Mouse (Mus musculus): ENCODE measurements around the gene Itih4. TPM values are rescaled to one million over a fixed set of nuclear protein-coding genes. Genes with fewer than 3 reads are reported as not detected.
A peak's percentile ranks its signal among the peaks of the same experiment; 100 is the strongest.

The Itih4 gene
- total RNA-seq, 2 experiments from 2014 or later, result 0.86 to 4.6 TPM

- DNase-seq (ENCODE audit: low spot score in 2 of 2), result no peak
Observed at GRCm38 (mm10) chr14:30933351-30933750, 47.1 kb downstream of the Itih4 start.

DNA sequence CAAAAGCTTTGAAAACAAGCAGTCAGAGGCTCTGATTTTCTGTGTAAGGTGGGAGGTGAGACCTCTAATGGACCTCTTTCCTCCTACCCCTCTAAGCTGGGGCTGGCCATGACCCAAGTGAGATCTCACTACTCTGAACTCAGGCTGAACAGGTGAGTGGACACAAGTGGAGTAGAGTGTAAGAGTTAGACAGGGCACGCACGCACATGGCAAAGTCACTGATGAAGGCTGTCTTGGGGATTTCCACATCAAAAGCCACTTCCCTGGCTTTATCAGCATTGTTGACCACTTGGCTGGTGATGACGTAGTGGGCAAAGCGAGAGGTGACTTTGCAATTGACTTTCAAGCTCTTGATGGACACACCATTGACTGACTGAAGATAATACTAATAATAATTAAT lies 56.0 kb downstream of the Itih4 start:
- DNase-seq (ENCODE audit: low spot score in 2 of 2), result no peak

DNA sequence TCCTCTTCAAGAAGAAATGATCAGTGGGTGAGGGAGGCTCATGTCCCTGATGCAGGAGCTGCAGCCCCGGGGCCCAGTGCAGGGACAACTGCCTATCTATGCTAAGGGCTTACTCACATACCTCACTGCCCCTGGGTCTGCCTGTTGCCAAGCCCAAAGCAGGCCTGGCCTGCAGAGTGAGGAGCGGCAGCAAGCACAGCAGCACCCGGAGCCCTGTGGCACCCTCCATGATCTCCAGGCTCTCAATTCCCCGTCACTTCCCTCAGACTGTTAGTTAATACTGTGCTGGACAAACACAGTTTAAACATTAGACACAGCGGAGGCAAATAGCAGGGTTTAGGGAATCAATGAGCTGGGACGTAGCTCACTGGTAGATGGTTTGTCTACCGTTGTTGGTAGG lies 56.8 kb downstream of the Itih4 start, which contains the start of gene Itih1:
Gene Itih1 (minus strand): TSS at position 252 of the 400 bp plus-strand sequence.
- no peak for DNase-seq (ENCODE audit: low spot score in 2 of 2)

GRCm38 (mm10) chr14:30943860-30944674 lies 57.8 kb downstream of the Itih4 start:
- DNase-seq (ENCODE audit: low spot score in 2 of 2), result peak; percentile 54 to 61

- DNase-seq (ENCODE audit: low spot score in 2 of 2), result no peak
Observed at GRCm38 (mm10) chr14:30944745-30945144, 58.5 kb downstream of the Itih4 start.

GRCm38 (mm10) chr14:30949986-30950385 lies 63.7 kb downstream of the Itih4 start:
- DNase-seq (ENCODE audit: low spot score in 2 of 2), result no peak

DNA sequence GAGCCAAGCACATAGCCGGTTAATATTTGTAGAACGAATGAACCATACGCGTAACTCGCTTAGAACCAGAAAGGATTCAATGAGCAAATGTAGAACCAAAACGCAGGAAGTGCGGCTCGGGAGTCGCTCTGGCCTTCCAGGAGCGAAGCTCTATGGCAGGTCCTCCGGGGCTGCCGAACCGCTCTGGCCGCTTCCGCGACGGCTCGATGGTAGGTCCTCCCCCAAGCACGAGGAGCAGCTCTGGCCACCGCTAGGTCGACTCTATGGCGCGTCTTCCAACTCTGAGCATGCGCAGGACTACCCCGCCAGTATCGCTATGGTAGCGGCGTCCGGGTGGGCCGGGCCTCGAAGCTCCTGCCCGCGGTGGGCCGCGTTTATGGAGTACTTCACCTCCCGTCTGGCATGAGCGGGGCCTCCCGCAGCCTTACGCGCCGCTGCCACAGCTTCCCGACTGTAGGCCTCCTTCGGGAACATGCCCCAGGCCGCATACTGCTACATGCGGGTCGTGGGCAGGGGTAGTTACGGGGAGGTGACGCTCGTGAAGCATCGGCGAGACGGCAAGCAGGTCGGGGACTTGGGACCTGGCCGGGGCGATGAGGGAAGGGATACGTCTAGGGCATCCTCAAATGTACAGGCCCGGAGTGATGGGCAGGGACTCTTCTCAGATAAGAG lies 65.0 kb downstream of the Itih4 start, which contains the start of gene Nek4:
Gene Nek4 (plus strand): TSS at position 224 of the 672 bp plus-strand sequence.
- peak; percentile 93 to 95 for DNase-seq (ENCODE audit: low spot score in 2 of 2)

Other genes starting within 250 kb of the Itih4 start
- 10 to 100 TPM; 10.6 to 11.0 TPM for gene Rft1, start 232.1 kb upstream of the Itih4 start, total RNA-seq (2021)
- gene Sfmbt1, start 171.6 kb upstream of the Itih4 start, total RNA-seq (2021), result 10 to 100 TPM; 15.1 to 16.8 TPM
- gene Tmem110, start 60.9 kb upstream of the Itih4 start, total RNA-seq (2021), result 10 to 100 TPM; 13.0 to 15.7 TPM
- 100 to 1,000 TPM; 154 to 180 TPM for gene Mustn1, start 7.3 kb upstream of the Itih4 start, total RNA-seq (2021)
- gene Itih3, start 37.3 kb downstream of the Itih4 start, total RNA-seq (2021), result 1 to 10 TPM; 1.3 to 4.9 TPM
- gene Itih1, start 56.8 kb downstream of the Itih4 start, total RNA-seq (2021), result 1 to 10 TPM in 1 of 2 experiments, under 1 TPM in 1; 0.22 to 1.1 TPM
- 1 to 10 TPM; 5.6 to 6.4 TPM for gene Nek4, start 64.9 kb downstream of the Itih4 start, total RNA-seq (2021)
- 10 to 100 TPM; 34.1 to 38.6 TPM for gene Glt8d1, start 114.9 kb downstream of the Itih4 start, total RNA-seq (2021)
- 100 to 1,000 TPM; 167 to 184 TPM for gene Spcs1, start 115.2 kb downstream of the Itih4 start, total RNA-seq (2021)
- 10 to 100 TPM; 94.3 to 94.4 TPM for gene Pbrm1, start 132.7 kb downstream of the Itih4 start, total RNA-seq (2021)
- gene Gnl3, start 132.7 kb downstream of the Itih4 start, total RNA-seq (2021), result 10 to 100 TPM; 46.4 to 60.3 TPM
- 10 to 100 TPM; 44.1 to 49.5 TPM for gene Smim4, start 242.5 kb downstream of the Itih4 start, total RNA-seq (2021)
- 10 to 100 TPM; 33.9 to 35.4 TPM for gene Nt5dc2, start 244.6 kb downstream of the Itih4 start, total RNA-seq (2021)

Data from gastrocnemius, postnatal 4 days (tissue).